Mouse (Mus musculus): ENCODE data around the gene Dclk1.

- no peak for TF ChIP-seq CTCF (IDR thresholded peaks at IDR 0.05; ENCODE audit: control insufficient read depth, insufficient read depth, insufficient read length)
- no peak for TF ChIP-seq MYOG (IDR thresholded peaks at IDR 0.05; ENCODE audit: control insufficient read depth, extremely low read depth, insufficient read length)
- no peak for TF ChIP-seq MYOD1 (IDR thresholded peaks at IDR 0.05; ENCODE audit: control insufficient read depth, insufficient read length, low read depth)
- TF ChIP-seq CEBPB (IDR thresholded peaks at IDR 0.05; ENCODE audit: low read depth), result no peak
- TF ChIP-seq USF1 (IDR thresholded peaks at IDR 0.05; ENCODE audit: low read depth), result no peak
Observed at GRCm38 (mm10) chr3:55336895-55337294, 94.7 kb downstream of the Dclk1 start.
